27 mouse cellular contexts compared by ENCODE assay signal in the genomic region with DNA sequence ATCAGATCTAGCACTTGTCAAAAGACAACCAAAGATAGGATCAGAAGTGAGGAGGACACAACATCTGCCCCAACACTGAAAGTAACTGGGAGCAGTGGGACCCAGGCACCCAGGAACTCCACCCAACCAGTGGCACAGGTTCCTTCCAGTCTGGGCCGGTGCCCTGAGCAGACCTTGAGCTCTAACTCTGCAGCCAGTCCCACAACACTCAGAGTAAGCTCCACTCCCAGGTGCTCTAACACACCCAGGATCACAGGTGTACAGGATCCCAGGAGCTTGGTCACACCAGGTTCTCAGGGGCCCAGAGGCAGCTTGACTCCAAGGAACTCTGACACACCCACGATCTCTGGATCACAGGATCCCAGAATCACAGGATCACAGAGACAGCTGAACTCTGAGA.
DNase-seq lines count a peak whose midpoint lies in the region; ATAC-seq and TF ChIP-seq lines count a peak whose summit lies in the region.
"Had no signal": no experiment of that assay in that cellular context is flagged by ENCODE, and none has a peak within 500 bp of the region (broad histone marks: within the 10 kb centered on the region; RNA-seq: fewer than 3 reads in every experiment).

No protein-coding gene starts in this region.

- no peaks in the 10 kb centered on the region for H3K9me3 ChIP-seq in intestine, embryonic 16.5 days (ENCODE audit: control insufficient read depth, low read length)
- no peaks in the 10 kb centered on the region for H3K9me3 ChIP-seq in stomach, embryonic 15.5 days
- H3K9me3 ChIP-seq in stomach, postnatal 0 days (ENCODE audit: control insufficient read depth, low read length): no peaks in the 10 kb centered on the region
- H3K9me3 ChIP-seq in hindbrain, embryonic 14.5 days (ENCODE audit: control insufficient read depth, low read length): no peaks in the 10 kb centered on the region
- H3K9me3 ChIP-seq: embryonic facial prominence, embryonic 13.5 days; embryonic facial prominence, embryonic 15.5 days; forebrain, embryonic 12.5 days; G1E had no signal

- 0 out of 2 replicates have a peak, but pooled peaks cover 2% of the 10 kb centered on the region for H3K4me1 ChIP-seq in intestine, embryonic 16.5 days (ENCODE audit: control insufficient read depth, insufficient read depth, low read length)
- no peaks in the 10 kb centered on the region for H3K4me1 ChIP-seq in stomach, embryonic 15.5 days
- H3K4me1 ChIP-seq in stomach, postnatal 0 days (replicated peaks; ENCODE audit: control insufficient read depth, insufficient read depth): no peaks in the 10 kb centered on the region
- no peaks in the 10 kb centered on the region for H3K4me1 ChIP-seq in hindbrain, embryonic 14.5 days (replicated peaks; ENCODE audit: control insufficient read depth, insufficient read depth, low read length)
- H3K4me1 ChIP-seq: embryonic facial prominence, embryonic 13.5 days; embryonic facial prominence, embryonic 15.5 days; forebrain, embryonic 10.5 days; forebrain, embryonic 12.5 days had no signal

- no peak for TF ChIP-seq CTCF in stomach, postnatal 0 days (IDR thresholded peaks at IDR 0.05; ENCODE audit: low read depth)

- peak; percentile 17 for DNase-seq in stomach, postnatal 0 days (ENCODE audit: low spot score)
- no peak for DNase-seq in hindbrain, embryonic 14.5 days (ENCODE audit: low spot score)
- DNase-seq in cerebellum, postnatal 14 days: no peak
- DNase-seq: adrenal gland, adult 8-10 months; adrenal gland, postnatal 14 days; adrenal gland, postnatal 36 days; cerebellum, adult 11-12 months; cerebellum, adult 2 months; cerebellum, adult 9-10 months; cerebellum, postnatal 10 days; cerebellum, postnatal 36 days; embryo, embryonic 11 days had no signal

- no peak overlapping the region for H3K27ac ChIP-seq in intestine, embryonic 16.5 days (ENCODE audit: low read length)
- H3K27ac ChIP-seq in stomach, embryonic 15.5 days: no peak overlapping the region
- H3K27ac ChIP-seq in stomach, postnatal 0 days (replicated peaks): no peak overlapping the region
- no peak overlapping the region for H3K27ac ChIP-seq in hindbrain, embryonic 14.5 days
- H3K27ac ChIP-seq: embryonic facial prominence, embryonic 13.5 days; embryonic facial prominence, embryonic 15.5 days; forebrain, embryonic 10.5 days; forebrain, embryonic 12.5 days had no signal

- H3K4me2 ChIP-seq in intestine, embryonic 16.5 days (ENCODE audit: low read depth, low read length): no peak overlapping the region
- H3K4me2 ChIP-seq in stomach, embryonic 15.5 days: no peak overlapping the region
- no peak overlapping the region for H3K4me2 ChIP-seq in stomach, postnatal 0 days (replicated peaks; ENCODE audit: low read depth)
- no peak overlapping the region for H3K4me2 ChIP-seq in hindbrain, embryonic 14.5 days (replicated peaks)
- H3K4me2 ChIP-seq: embryonic facial prominence, embryonic 13.5 days; embryonic facial prominence, embryonic 15.5 days; forebrain, embryonic 12.5 days had no signal

- H3K27me3 ChIP-seq in intestine, embryonic 16.5 days (replicated peaks; ENCODE audit: control insufficient read depth, insufficient read depth, low read length): no peaks in the 10 kb centered on the region
- H3K27me3 ChIP-seq in stomach, embryonic 15.5 days (replicated peaks): no peaks in the 10 kb centered on the region
- H3K27me3 ChIP-seq in stomach, postnatal 0 days (ENCODE audit: control insufficient read depth, insufficient read depth, low read length): no peaks in the 10 kb centered on the region
- H3K27me3 ChIP-seq in hindbrain, embryonic 14.5 days (ENCODE audit: control insufficient read depth, insufficient read depth, low read length): no peaks in the 10 kb centered on the region
- H3K27me3 ChIP-seq: CH12.LX; embryonic facial prominence, embryonic 13.5 days; embryonic facial prominence, embryonic 15.5 days; forebrain, embryonic 12.5 days; Patski had no signal

- 81% methylated on average over 2 of the region's 2 CpGs for WGBS in intestine, embryonic 16.5 days
- WGBS in stomach, embryonic 15.5 days: 82% methylated on average over 2 of the region's 2 CpGs
- WGBS in stomach, postnatal 0 days: 70% methylated on average over 2 of the region's 2 CpGs
- WGBS in hindbrain, embryonic 14.5 days: 100% methylated on average over 2 of the region's 2 CpGs

- ATAC-seq in intestine, embryonic 16.5 days: peak; percentile 89
- peak; percentile 53; the same call in 1 of the 2 replicates for ATAC-seq in stomach, embryonic 15.5 days (ENCODE audit: insufficient read depth, low FRiP score, low read depth)
- peak; percentile 56; the same call in 1 of the 2 replicates for ATAC-seq in stomach, postnatal 0 days (ENCODE audit: low FRiP score, low TSS enrichment)
- ATAC-seq in megakaryocyte-erythroid progenitor cell, adult 5-6 weeks (replicated peaks; ENCODE audit: low FRiP score, low TSS enrichment, poor library complexity, severe bottlenecking): no peak
- no peak for ATAC-seq in hindbrain, embryonic 14.5 days (ENCODE audit: low FRiP score)
- ATAC-seq: activated CD4-positive, CD25-positive, alpha-beta regulatory T cell, adult 4 months; CD4-positive, CD25-positive, alpha-beta regulatory T cell, adult 4 months; forebrain, embryonic 14.5 days; forebrain, embryonic 16.5 days; Patski had no signal

- H3K36me3 ChIP-seq in intestine, embryonic 16.5 days (ENCODE audit: control insufficient read depth, insufficient read depth, low read length): no peaks in the 10 kb centered on the region
- no peaks in the 10 kb centered on the region for H3K36me3 ChIP-seq in stomach, embryonic 15.5 days
- H3K36me3 ChIP-seq in stomach, postnatal 0 days (ENCODE audit: control insufficient read depth, insufficient read depth, low read length): no peaks in the 10 kb centered on the region
- H3K36me3 ChIP-seq in hindbrain, embryonic 14.5 days (replicated peaks; ENCODE audit: control insufficient read depth, insufficient read depth): no peaks in the 10 kb centered on the region
- H3K36me3 ChIP-seq: embryonic facial prominence, embryonic 13.5 days; embryonic facial prominence, embryonic 15.5 days; forebrain, embryonic 10.5 days; forebrain, embryonic 12.5 days; G1E had no signal

- no peak for TF ChIP-seq EP300 in stomach, postnatal 0 days (optimal IDR thresholded peaks at IDR 0.05)

- no peak overlapping the region for H3K9ac ChIP-seq in intestine, embryonic 16.5 days (ENCODE audit: low read depth, low read length)
- no peak overlapping the region for H3K9ac ChIP-seq in stomach, embryonic 15.5 days
- no peak overlapping the region for H3K9ac ChIP-seq in stomach, postnatal 0 days (ENCODE audit: low read length)
- H3K9ac ChIP-seq in hindbrain, embryonic 14.5 days: no peak overlapping the region
- H3K9ac ChIP-seq: embryonic facial prominence, embryonic 13.5 days; embryonic facial prominence, embryonic 15.5 days; forebrain, embryonic 12.5 days had no signal

- no peak overlapping the region for H3K4me3 ChIP-seq in intestine, embryonic 16.5 days (ENCODE audit: low read length)
- no peak overlapping the region for H3K4me3 ChIP-seq in stomach, embryonic 15.5 days (replicated peaks)
- H3K4me3 ChIP-seq in stomach, postnatal 0 days (ENCODE audit: low read depth, low read length): no peak overlapping the region
- H3K4me3 ChIP-seq in hindbrain, embryonic 14.5 days (replicated peaks; ENCODE audit: low read length): no peak overlapping the region
- H3K4me3 ChIP-seq: embryonic facial prominence, embryonic 13.5 days; embryonic facial prominence, embryonic 15.5 days; erythroblast, embryonic 14.5 days; forebrain, embryonic 10.5 days; forebrain, embryonic 12.5 days had no signal

Comparison
In these comparisons a context has a peak if more than half of its experiments do, and no peak if none do; other contexts are left out.
1. ATAC-seq: peak in intestine, embryonic 16.5 days (single experiment), stomach, embryonic 15.5 days (single experiment) and stomach, postnatal 0 days (single experiment); none in megakaryocyte-erythroid progenitor cell, adult 5-6 weeks (single experiment) and hindbrain, embryonic 14.5 days (single experiment).